Mouse (Mus musculus) macrophage (primary cell): ENCODE results near the gene Fam71e2. TPM values are rescaled to one million over a fixed set of nuclear protein-coding genes. Genes with fewer than 3 reads are reported as not detected.

Experiments
- H3K27ac ChIP-seq: fragments of 350-480 bp; formaldehyde crosslinking; 2 replicates; pipeline ENCODE4 v1.9.0; 2021
- H3K36me3 ChIP-seq: fragments of 350-480 bp; formaldehyde crosslinking; 2 replicates; pipeline ENCODE4 v1.9.0; 2021; ENCODE audit errors: inconsistent target
- H3K4me3 ChIP-seq: fragments of 350-480 bp; formaldehyde crosslinking; 2 replicates; pipeline ENCODE4 v1.9.0; 2021; ENCODE audit errors: inconsistent target
- H3K79me2 ChIP-seq: fragments of 350-480 bp; formaldehyde crosslinking; 2 replicates; pipeline ENCODE4 v1.9.0; 2021; ENCODE audit errors: inconsistent target
- WGBS: methylation state at CpG from one replicate; pipeline ENCODE4 v1.1.7; 2026; ENCODE audit warnings: inconsistent platforms; ENCODE audit not compliant: missing documents; 5-methylcytosine and 5-hydroxymethylcytosine counted together
- polyA plus RNA-seq: library from polyadenylated mRNA; stranded (reverse); fragments of 250-400 nt; gene quantifications from 3 replicates; pipeline ENCODE4 v1.2.4, GENCODE M21; 2018; ENCODE audit warnings: inconsistent platforms
- total RNA-seq, 78 experiments: library from RNA; depleted of rRNA; stranded (reverse); fragments of 250-400 nt; gene quantifications; 1 replicate in 9 of 78; 2 replicates in 24 of 78; 3 replicates in 43 of 78; 4 replicates in 2 of 78; pipeline ENCODE4 v1.2.4; 2018; ENCODE audit warnings: inconsistent platforms in 56 of 78

The Fam71e2 gene
- not detected for total RNA-seq (2018; cell fraction: chromatin; rRNA removed)
- total RNA-seq (2018; cell fraction: cytosol; rRNA removed), result not detected
- total RNA-seq (2018; cell fraction: nucleus; rRNA removed), result not detected
- not detected in 3 replicates for polyA plus RNA-seq

DNA sequence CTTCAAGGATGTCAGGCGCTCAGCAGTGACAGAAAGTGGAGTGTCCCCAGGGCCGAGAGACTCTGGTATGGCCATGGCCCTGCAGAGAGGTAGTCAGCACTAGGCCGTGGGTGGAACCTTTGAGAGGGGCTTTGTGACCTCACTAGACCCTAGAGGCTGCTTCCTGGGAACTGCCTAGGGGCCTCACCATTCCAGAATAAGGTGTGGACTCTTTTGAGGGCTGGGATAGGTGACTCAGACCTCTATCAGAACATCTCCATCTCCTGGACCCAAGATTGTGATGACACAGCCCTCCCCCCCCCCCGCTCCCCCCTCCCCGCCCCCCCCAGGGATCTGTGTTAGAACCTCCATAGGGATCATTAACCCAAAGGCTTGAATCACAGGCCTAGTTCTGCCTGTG lies at the start of gene Fam71e2:
Fam71e2 (minus strand) TSS at position 101 of the 400 bp plus-strand sequence.
- Histone ChIP-seq H3K36me3 (no peaks in the 10 kb centered on the region), H3K27ac (no peak within 1 kb of the TSS), H3K79me2 (no peaks in the 10 kb centered on the region), H3K4me3 (no peak within 1 kb of the TSS)
- WGBS, result 69% methylated on average over 3 of the region's 5 CpGs

DNA sequence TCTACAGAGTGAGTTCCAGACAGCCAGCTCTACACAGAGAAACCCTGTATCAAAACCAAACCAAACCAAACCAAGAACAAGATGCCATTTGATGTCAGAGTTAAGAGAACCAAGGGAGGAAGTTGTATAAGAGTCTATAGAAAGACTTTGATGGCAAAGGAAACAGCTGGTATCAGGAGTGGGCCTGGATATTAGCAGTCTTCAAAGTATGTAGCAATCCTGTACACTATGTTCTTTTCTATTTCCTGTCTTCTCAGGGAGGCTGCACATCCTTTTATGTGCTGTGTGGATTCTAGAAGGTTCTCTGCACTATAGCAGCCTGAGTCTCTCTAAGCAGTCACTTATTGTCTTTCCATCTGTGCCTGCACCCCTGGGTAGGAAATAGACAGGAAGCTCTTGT lies 45.5 kb upstream of the Fam71e2 start:
- Histone ChIP-seq H3K79me2 (peaks cover 4% of the 10 kb centered on the region), H3K4me3 (no peak overlapping the region), H3K27ac (no peak overlapping the region), H3K36me3 (no peaks in the 10 kb centered on the region)

DNA sequence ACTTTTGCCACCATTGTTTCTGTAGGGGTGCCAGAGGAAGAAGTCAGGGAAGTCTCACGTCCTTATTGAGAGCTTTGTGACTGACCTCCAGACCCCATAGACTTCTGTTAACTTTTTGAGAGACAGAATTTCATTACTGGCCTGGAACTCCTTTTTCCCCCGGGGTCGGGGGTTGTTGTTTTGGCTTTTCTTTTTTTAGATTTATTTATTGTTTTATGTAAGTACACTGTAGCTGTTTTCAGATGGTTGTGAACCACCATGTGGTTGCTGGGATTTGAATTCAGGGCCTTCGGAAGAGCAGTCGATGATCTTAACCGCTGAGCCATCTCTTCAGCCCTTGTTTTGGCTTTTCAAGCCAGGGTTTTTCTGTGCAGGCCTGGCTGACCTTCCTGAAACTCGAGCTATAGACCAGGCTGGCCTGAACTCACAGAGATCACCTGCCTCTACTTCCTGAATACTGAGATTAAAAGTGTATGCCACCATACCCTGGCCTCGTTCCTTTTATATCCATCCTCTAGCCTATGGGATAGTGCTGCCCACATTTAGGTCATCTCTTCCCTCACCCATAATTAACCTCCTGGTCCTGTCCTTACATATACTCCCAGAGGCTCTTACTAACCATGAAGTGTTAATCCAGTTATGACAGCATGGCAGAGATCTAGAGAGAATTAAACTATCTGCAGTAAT lies 42.1 kb upstream of the Fam71e2 start:
- 16% methylated on average over 8 of the region's 8 CpGs for WGBS
- H3K79me2 ChIP-seq, result peaks cover 37% of the 10 kb centered on the region
- H3K36me3 ChIP-seq, result peaks cover 5% of the 10 kb centered on the region; the same call in 1 of the 2 replicates
- peak overlapping the region; percentile 81 for H3K4me3 ChIP-seq
- H3K27ac ChIP-seq, result peak overlapping the region; percentile 94

DNA sequence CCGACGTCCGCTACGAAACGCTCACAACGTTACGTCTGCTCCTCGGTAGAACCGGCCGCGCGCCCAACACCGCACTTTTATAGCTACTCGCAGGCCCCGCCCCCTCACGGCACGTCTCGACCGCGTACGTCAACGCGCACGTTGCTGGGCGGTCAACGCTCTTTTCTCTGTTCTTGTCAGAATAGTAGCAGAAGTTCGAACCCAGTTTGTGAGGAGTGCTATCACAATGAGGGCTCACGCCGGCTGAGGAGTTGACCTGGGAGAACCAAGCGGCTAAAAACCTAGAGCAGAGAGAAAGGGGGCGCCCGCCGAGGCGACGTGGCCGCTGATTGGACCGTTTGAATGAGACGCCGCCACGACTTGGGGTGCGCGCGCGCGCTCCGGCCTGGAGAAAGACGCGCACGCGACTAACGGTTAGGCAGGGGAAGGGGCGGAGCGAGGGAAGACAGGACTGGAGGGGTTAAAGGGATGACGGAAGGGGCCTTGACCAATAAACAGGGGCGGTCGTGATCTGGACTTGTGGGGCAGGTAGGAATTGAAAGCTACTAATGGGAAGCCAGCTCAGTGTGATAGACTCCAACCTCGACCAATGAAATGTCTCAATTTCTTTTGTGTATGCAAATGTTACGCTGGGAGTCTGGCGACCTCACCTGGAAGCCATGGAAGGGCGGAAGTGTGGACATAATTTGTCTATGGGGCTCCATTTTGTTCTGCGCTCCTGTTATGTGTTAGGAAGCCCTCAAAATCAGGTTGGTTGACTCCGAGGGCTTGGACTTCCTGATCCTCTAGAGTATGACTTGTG lies 41.4 kb upstream of the Fam71e2 start, which contains the start of gene Ube2s:
Ube2s (minus strand) TSS at position 288 of the 802 bp plus-strand sequence.
- Histone ChIP-seq H3K4me3 (peak within 1 kb of the TSS; percentile 98), H3K27ac (peak within 1 kb of the TSS; percentile 94), H3K79me2 (peaks cover 37% of the 10 kb centered on the region), H3K36me3 (peaks cover 6% of the 10 kb centered on the region; the same call in 1 of the 2 replicates)
- WGBS, result 1% methylated on average over 54 of the region's 62 CpGs

DNA sequence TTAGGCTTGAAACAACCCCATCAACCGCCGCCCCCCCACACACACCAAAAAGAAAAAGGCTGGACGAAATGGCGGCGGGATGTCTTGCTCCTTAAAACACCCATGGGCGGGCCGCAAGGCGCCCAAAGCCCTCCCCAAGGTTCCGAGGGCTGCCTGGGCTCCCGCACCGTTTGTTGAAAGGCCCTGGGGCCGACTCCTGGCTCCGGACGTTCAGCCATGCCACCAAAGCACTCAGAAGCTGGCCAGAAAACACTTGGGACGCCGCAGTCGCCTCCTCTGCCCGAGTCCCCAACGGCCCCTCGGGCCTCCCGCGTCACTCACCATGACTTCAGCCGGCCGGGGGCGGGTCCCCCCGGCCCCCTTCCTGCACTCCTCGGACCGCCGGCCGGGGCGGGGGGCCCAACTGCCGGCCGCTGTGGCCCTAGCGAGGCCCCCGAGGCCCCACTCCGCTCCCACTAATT lies 40.8 kb upstream of the Fam71e2 start:
- peak overlapping the region; percentile 98 for H3K4me3 ChIP-seq
- 0% methylated on average over 26 of the region's 36 CpGs for WGBS
- H3K36me3 ChIP-seq, result peaks cover 12% of the 10 kb centered on the region; the same call in 1 of the 2 replicates
- peaks cover 37% of the 10 kb centered on the region for H3K79me2 ChIP-seq
- H3K27ac ChIP-seq, result peak overlapping the region; percentile 78

DNA sequence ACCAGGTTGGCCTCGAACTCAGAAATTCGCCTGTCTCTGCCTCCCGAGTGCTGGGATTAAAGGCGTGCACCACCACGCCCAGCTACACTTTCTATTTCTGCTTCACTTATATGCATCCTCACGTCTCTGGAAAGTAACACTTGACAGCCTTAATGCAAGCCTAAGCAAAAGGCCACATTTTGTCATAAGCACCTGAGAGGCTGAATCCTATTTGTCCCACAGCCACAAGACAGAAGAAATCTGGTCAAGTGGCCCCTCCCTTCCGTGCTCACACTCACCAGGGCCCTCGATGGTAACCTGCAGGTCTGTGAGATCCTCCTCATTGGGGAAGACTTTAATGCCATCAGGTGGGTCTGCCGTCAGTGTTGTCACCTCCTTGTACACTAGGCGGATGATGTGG lies 40.0 kb upstream of the Fam71e2 start:
- Histone ChIP-seq H3K4me3 (peak overlapping the region; percentile 98), H3K79me2 (peaks cover 37% of the 10 kb centered on the region), H3K27ac (peak overlapping the region; percentile 78), H3K36me3 (peaks cover 13% of the 10 kb centered on the region; the same call in 1 of the 2 replicates)
- WGBS, result 46% methylated on average over 8 of the region's 10 CpGs

DNA sequence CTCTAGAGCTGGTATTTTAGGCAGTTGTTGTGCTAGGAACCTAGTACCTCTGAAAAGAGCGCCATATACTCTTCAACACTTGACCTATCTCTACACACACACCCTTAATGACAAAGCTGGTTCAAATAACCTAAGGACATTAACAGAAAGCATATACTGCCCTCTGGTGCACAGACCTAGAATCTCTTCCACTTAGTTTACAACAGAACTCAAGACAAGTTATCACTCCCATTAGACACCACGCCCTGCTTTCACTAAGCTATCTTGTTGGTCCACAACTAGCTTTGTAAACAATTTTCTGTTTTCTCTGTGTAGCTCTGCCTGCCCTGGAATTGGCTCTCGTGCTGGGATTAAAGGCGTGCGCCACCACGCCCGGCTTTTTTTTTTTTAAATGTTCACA lies 35.6 kb upstream of the Fam71e2 start:
- Histone ChIP-seq H3K27ac (no peak overlapping the region), H3K4me3 (no peak overlapping the region), H3K36me3 (peaks cover 13% of the 10 kb centered on the region; the same call in 1 of the 2 replicates), H3K79me2 (peaks cover 35% of the 10 kb centered on the region)
- WGBS, result 91% methylated on average over 7 of the region's 7 CpGs

DNA sequence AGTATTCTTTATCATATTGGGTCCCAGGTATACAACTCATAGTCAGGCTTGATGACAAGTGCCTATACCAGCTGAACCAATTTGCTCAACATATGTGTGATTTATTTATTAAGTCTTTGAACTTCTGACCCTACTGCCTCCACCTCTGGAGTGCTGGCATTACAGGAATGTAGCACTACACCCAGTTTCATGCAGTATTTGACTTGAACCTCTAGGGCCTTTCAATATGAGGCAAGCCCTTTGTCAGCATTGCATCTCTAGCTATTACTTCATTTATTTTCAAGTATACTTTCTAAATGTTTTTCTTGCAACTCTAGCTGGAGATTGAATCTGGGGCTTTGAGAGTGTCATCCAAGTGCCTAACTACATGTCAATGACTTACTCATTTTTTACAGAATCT lies 31.1 kb upstream of the Fam71e2 start:
- no peaks in the 10 kb centered on the region for H3K79me2 ChIP-seq
- peaks cover 8% of the 10 kb centered on the region for H3K36me3 ChIP-seq
- H3K4me3 ChIP-seq, result no peak overlapping the region
- no peak overlapping the region for H3K27ac ChIP-seq

DNA sequence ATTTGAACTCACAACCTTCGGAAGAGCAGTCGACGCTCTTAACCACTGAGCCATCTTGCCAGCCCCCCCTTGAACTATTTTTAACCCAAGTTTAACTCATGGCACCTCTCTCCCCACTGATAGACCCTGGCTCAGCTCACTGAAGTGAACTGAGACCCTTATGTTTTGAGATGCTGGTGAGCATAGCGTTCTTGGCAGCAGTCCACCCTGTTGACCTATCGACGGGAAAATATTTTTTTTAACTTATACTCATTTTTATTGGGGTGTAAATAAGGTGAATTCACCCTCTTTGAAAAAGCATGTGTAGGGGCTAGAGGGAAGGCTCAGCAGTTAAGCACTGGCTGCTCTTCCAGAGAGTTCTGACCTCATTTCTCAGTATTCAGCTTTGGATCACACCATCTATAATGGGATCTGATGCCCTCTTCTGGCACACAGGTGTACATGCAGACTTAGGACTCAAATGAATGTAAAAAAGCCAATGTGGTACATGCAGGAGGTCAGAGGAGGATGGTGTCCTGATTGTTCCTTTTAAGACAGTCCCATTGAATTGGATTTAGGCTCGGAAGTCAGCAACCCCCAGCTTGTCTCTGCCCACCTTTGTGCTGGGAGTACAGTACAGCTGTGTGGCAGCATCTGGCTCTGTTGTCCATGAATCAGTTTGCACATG lies 24.8 kb upstream of the Fam71e2 start:
- 75% methylated on average over 7 of the region's 7 CpGs for WGBS

DNA sequence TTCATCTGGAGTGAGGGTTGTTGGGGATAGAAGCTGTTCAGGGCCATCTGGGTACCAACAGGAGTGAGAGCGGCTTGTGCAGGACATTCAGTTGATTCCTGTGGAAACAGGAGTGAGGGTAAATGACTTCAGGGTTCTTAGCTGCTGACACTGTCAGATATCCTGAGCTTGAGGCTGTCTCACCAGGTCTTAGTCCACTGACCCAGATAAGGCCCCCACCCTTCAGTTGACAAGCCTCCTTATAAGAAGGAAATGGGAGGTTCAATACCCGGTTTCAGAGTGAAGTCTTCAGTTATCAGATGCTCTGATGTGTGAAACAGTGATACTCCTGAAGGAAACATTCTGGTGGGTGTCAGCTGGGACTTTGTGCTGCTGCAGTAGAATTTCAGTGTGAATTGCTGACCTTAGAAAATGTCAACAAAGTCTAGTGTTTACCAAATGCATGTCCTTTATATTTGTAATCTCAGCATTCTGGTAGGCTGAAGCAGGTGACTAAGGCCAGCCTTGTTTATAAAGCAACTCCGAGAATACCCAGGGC lies 23.6 kb upstream of the Fam71e2 start:
- Histone ChIP-seq H3K36me3 (peaks cover 21% of the 10 kb centered on the region), H3K27ac (no peak overlapping the region), H3K4me3 (no peak overlapping the region), H3K79me2 (peaks cover 18% of the 10 kb centered on the region)
- 69% methylated on average over 3 of the region's 3 CpGs for WGBS

More for the DNA sequence above, 24.8 kb upstream of the Fam71e2 start:
- H3K79me2 ChIP-seq, result peaks cover 18% of the 10 kb centered on the region
- no peak overlapping the region for H3K4me3 ChIP-seq
- H3K36me3 ChIP-seq, result peaks cover 21% of the 10 kb centered on the region
- H3K27ac ChIP-seq, result no peak overlapping the region

DNA sequence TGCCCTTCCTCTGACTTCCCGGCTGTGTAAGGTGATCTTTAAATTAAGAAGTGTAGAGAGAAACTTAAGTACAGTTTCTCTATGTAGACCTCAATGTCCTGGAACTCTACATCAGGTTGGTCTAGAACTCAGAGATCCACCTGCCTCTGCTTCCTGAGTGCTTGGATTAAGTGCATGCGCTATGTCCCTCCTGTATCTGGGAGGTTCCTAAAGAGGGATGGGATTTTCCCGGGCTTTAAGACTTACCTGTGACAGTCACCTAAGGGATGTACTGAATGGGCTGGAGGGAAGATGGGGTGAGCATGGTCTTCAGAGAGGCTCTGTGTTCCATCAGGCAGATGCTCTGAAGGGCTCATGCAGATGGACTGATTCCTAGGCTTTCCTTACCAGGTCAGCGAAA lies 22.6 kb upstream of the Fam71e2 start:
- Histone ChIP-seq H3K79me2 (peaks cover 18% of the 10 kb centered on the region), H3K36me3 (peaks cover 21% of the 10 kb centered on the region), H3K27ac (peak overlapping the region; percentile 85), H3K4me3 (peak overlapping the region; percentile 95)
- WGBS, result 40% methylated on average over 4 of the region's 4 CpGs

DNA sequence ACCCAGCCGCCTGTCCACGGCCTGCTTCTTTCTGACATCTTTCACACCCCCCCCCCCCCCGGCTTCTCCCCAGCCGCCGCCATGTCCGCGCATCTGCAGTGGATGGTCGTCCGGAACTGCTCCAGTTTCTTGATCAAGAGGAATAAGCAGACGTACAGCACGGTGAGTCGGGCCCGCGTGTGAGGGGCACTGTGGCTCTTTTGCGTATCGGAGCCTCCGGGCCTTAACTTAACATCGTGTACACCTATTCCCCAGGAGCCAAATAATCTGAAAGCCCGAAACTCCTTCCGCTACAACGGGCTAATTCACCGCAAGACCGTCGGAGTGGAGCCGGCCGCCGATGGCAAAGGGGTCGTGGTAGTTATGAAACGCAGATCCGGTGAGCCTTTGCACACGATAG lies 22.1 kb upstream of the Fam71e2 start:
- Histone ChIP-seq H3K4me3 (peak overlapping the region; percentile 95), H3K27ac (peak overlapping the region; percentile 85), H3K36me3 (peaks cover 21% of the 10 kb centered on the region), H3K79me2 (peaks cover 18% of the 10 kb centered on the region)
- under 1% methylated on average over 26 of the region's 31 CpGs for WGBS

DNA sequence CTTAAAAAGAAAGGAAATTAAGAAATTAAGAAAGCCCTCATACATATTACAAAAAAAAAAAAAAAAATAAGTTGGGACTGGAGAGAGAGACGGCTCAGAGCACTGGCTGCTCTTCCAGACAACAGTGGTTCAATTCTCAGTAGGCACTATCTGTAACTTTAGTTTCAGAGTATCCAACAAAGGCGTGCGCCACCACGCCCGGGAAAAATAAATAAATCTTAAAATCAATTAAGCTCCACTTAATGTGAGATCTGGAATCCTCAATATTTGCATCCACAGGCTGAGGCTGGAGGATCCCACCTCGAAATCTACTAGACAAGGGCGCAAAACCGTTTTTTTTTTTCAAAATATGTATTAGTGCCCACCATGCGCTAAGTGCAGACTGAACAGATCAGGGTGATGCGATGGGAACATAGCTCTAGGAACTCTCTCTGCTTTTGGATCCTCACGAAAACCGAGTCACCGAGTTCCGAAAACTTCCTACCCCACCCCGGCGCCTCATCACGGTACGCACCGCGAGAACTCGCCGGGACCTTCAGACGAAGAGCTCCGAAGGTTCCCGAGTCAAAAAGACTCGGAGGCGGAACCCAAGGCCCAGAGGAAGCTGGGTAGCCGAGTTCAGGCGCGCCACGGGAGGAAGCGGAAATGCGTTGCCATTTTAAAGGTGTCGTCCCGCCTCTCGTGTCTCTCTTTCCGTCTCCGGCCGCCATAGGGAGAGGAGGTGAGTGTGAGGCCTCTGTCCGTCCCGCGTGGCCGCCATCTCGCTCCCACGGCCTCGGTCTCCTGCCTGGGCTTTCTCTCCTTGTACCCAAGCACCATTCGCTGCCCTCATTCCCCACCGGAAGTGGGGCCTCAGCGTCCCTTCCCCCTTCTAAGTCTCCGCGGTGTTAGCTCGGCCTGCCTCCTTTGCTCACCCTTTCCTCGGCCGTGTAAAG lies 21.4 kb upstream of the Fam71e2 start, which contains the start of gene Rpl28:
Rpl28 (plus strand) TSS at position 597 of the 935 bp plus-strand sequence.
- Histone ChIP-seq H3K27ac (peak within 1 kb of the TSS; percentile 85), H3K4me3 (peak within 1 kb of the TSS; percentile 95), H3K36me3 (peaks cover 21% of the 10 kb centered on the region), H3K79me2 (peaks cover 18% of the 10 kb centered on the region)
- 2% methylated on average over 47 of the region's 54 CpGs for WGBS
